Mouse (Mus musculus): ENCODE measurements at regions not wholly inside any gene's neighbourhood (a gene's known extent, or its start where the extent isn't known, plus 50 kb on each side); places are given as distances from the start of the nearest gene placed in this dataset.

DNA sequence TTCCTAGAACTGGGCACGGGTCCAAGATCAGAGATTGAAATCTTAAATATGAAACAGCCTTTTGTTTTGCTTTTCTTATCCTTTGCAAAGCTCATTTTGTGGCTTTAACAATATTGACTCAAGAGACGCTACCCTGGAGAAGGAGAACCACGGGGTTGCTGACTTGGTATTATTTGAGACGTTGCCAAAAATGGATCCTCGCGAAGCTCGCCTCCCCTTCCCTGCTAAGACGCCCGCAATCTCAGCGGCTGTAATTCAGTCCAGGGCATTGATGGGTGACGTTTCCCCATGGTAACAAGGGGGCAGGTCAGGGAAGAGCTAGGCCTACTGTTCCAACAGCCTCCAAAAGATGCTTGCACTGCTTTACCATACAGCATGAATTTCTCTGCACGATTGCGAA, 131.5 kb upstream of the Nav3 start:
- dilution Hi-C loops (cut with MboI; ENCODE audit: extremely low pct_ligation_motif_present, extremely low pct_unique_long_range_greater_than_20kb, low sequenced_read_pairs) (no loop called here), in situ Hi-C loops (cut with MboI; ENCODE audit: low pct_ligation_motif_present, low pct_unique_long_range_greater_than_20kb, low sequenced_read_pairs) (no loop called here)
- Histone ChIP-seq H3K36me3 (replicated peaks in 1 of 2; ENCODE audit: control insufficient read depth in 1 of 2, insufficient read depth in 1 of 2, low read length in 1 of 2) (no peaks in the 10 kb centered on the region), H3K9me3 (replicated peaks; ENCODE audit: low read length) (peaks cover 2% of the 10 kb centered on the region), H3K4me2 (ENCODE audit: insufficient read depth, low read depth, poor library complexity, severe bottlenecking) (no peak overlapping the region), H3K4me3 (replicated peaks in 1 of 3; ENCODE audit: low read depth in 2 of 3, low read length in 2 of 3, poor library complexity in 1 of 3) (no peak overlapping the region), H3K9ac (ENCODE audit: insufficient read depth, low read depth) (no peak overlapping the region), H3K4me1 (ENCODE audit: control insufficient read depth in 1 of 2, insufficient read depth in 2 of 2) (no peaks in the 10 kb centered on the region), H3K27me3 (replicated peaks) (no peaks in the 10 kb centered on the region), H3K79me2 (replicated peaks; ENCODE audit: control insufficient read depth, extremely low read depth, insufficient read depth, poor library complexity, severe bottlenecking) (no peaks in the 10 kb centered on the region), H3K27ac (ENCODE audit: insufficient read depth, low read depth) (no peak overlapping the region)
- DNase-seq (ENCODE audit: extremely low read depth), result no peak
- no peak for TF ChIP-seq ELF1 (IDR thresholded peaks at IDR 0.05; ENCODE audit: low read depth, low read length)
- TF ChIP-seq USF2 (conservative IDR thresholded peaks at IDR 0.05; ENCODE audit: low read depth, low read length), result no peak
- TF ChIP-seq USF1 (IDR thresholded peaks at IDR 0.05; ENCODE audit: low read depth, low read length), result no peak
- no peak for TF ChIP-seq HCFC1 (IDR thresholded peaks at IDR 0.05; ENCODE audit: low read depth, low read length)
- TF ChIP-seq CHD2 (IDR thresholded peaks at IDR 0.05; ENCODE audit: low read length), result no peak
- TF ChIP-seq BHLHE40 (IDR thresholded peaks at IDR 0.05; ENCODE audit: low read depth, low read length), result no peak
- no peak for TF ChIP-seq MXI1 (IDR thresholded peaks at IDR 0.05; ENCODE audit: low read depth, low read length)
- TF ChIP-seq NELFE (IDR thresholded peaks at IDR 0.05; ENCODE audit: low read depth, low read length), result no peak
- no peak for TF ChIP-seq GABPA (IDR thresholded peaks at IDR 0.05; ENCODE audit: insufficient replicate concordance, low read depth, low read length)
- TF ChIP-seq ZMIZ1 (IDR thresholded peaks at IDR 0.05; ENCODE audit: low read depth, low read length), result no peak
- TF ChIP-seq MYC (IDR thresholded peaks at IDR 0.05; ENCODE audit: low read depth, low read length), result no peak
- TF ChIP-seq POLR2A (IDR thresholded peaks at IDR 0.05; ENCODE audit: low read depth, low read length), result no peak
- no peak for TF ChIP-seq CTCF (conservative IDR thresholded peaks at IDR 0.05 in 1 of 2, IDR thresholded peaks at IDR 0.05 in 1 of 2; ENCODE audit: low read depth in 2 of 2, low read length in 2 of 2)
- no peak for TF ChIP-seq SIN3A (IDR thresholded peaks at IDR 0.05; ENCODE audit: low read length)
- TF ChIP-seq POLR2AphosphoS2 (IDR thresholded peaks at IDR 0.05; ENCODE audit: low read depth, low read length), result no peak
- TF ChIP-seq ZKSCAN1 (IDR thresholded peaks at IDR 0.05; ENCODE audit: borderline replicate concordance, low read depth, low read length), result no peak
- TF ChIP-seq ETS1 (conservative IDR thresholded peaks at IDR 0.05; ENCODE audit: low read depth, low read length), result no peak
- no peak for TF ChIP-seq EP300 (IDR thresholded peaks at IDR 0.05; ENCODE audit: low read length)
- no peak for TF ChIP-seq KAT2A (IDR thresholded peaks at IDR 0.05; ENCODE audit: insufficient replicate concordance, low read length)
- no peak for TF ChIP-seq MAFK (IDR thresholded peaks at IDR 0.05; ENCODE audit: insufficient replicate concordance, low read length)

DNA sequence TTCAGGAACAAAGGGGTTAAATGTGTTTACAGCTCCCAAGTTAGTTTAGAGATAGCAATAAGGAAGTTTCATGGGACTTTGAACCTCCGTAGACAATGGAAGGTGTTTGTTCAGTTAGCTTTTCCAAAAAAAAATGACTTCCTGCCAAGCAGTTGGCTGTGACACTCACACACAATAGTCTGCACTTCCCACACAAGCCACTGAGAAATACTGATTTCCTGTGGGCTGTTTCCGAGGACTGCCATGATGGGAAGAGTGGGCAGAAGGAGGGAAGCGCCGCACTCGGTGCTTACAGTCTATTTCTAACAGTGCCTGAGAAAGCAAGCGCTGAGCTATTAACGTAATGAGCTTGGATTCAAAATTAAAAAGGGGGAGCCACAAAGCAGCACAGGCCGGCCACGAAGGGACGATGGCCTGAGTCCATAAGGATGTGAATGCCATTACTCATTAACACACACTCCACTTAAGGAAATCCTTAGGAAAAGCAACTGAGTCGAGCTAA, 144.4 kb upstream of the Nav3 start:
- H3K4me2 ChIP-seq (ENCODE audit: insufficient read depth, low read depth, poor library complexity, severe bottlenecking), result no peak overlapping the region
- no peak overlapping the region for H3K27ac ChIP-seq (ENCODE audit: insufficient read depth, low read depth)
- no peaks in the 10 kb centered on the region for H3K4me1 ChIP-seq (ENCODE audit: control insufficient read depth in 1 of 2, insufficient read depth in 2 of 2)
- peaks cover 9% of the 10 kb centered on the region for H3K9me3 ChIP-seq (replicated peaks; ENCODE audit: low read length)
- in situ Hi-C loops (cut with MboI; ENCODE audit: low pct_ligation_motif_present, low pct_unique_long_range_greater_than_20kb, low sequenced_read_pairs), result no loop called here
- dilution Hi-C loops (cut with MboI; ENCODE audit: extremely low pct_ligation_motif_present, extremely low pct_unique_long_range_greater_than_20kb, low sequenced_read_pairs), result no loop called here
- no peaks in the 10 kb centered on the region for H3K79me2 ChIP-seq (replicated peaks; ENCODE audit: control insufficient read depth, extremely low read depth, insufficient read depth, poor library complexity, severe bottlenecking)
- no peaks in the 10 kb centered on the region for H3K27me3 ChIP-seq (replicated peaks)
- no peak overlapping the region for H3K4me3 ChIP-seq (replicated peaks in 1 of 3; ENCODE audit: low read depth in 2 of 3, low read length in 2 of 3, poor library complexity in 1 of 3)
- no peak for DNase-seq (ENCODE audit: extremely low read depth)
- TF ChIP-seq NRF1 (IDR thresholded peaks at IDR 0.05; ENCODE audit: low read depth, low read length) (no peak), JUND (conservative IDR thresholded peaks at IDR 0.05; ENCODE audit: low read depth, low read length) (no peak), ZMIZ1 (IDR thresholded peaks at IDR 0.05; ENCODE audit: low read depth, low read length) (no peak), SIN3A (IDR thresholded peaks at IDR 0.05; ENCODE audit: low read length) (no peak), UBTF (IDR thresholded peaks at IDR 0.05; ENCODE audit: low read depth, low read length) (no peak), TCF12 (IDR thresholded peaks at IDR 0.05; ENCODE audit: low read depth, low read length) (no peak), MAZ (IDR thresholded peaks at IDR 0.05; ENCODE audit: low read depth, low read length) (no peak), EP300 (IDR thresholded peaks at IDR 0.05; ENCODE audit: low read length) (no peak)
- H3K36me3 ChIP-seq (replicated peaks in 1 of 2; ENCODE audit: control insufficient read depth in 1 of 2, insufficient read depth in 1 of 2, low read length in 1 of 2), result no peaks in the 10 kb centered on the region
- no peak overlapping the region for H3K9ac ChIP-seq (ENCODE audit: insufficient read depth, low read depth)

Measured in CH12.LX (cell line).